Mouse (Mus musculus) embryonic fibroblast, embryonic 13.5 days (primary cell): Measurements from ENCODE around the gene E330034G19Rik. TPM values are rescaled to one million over a fixed set of nuclear protein-coding genes. Genes with fewer than 3 reads are reported as not detected.

Source experiments
- H3K27ac ChIP-seq: 2 replicates; pipeline ENCODE4 v1.5.1; 2012; ENCODE audit warnings: low read length, control low read depth, inconsistent platforms; ENCODE audit not compliant: insufficient read depth
- H3K4me1 ChIP-seq: 2 replicates; pipeline ENCODE4 v1.6.1; 2011; ENCODE audit warnings: low read length; ENCODE audit not compliant: control insufficient read depth, insufficient read depth
- H3K4me3 ChIP-seq: 2 replicates; pipeline ENCODE4 v1.5.1; 2011; ENCODE audit warnings: mild to moderate bottlenecking, control low read depth, low read length; ENCODE audit not compliant: insufficient read depth
- CTCF ChIP-seq: IDR thresholded peaks from 2 replicates; pipeline ENCODE4 v1.5.1; 2011; ENCODE audit warnings: mild to moderate bottlenecking, control low read depth, low read length, moderate library complexity, borderline replicate concordance; ENCODE audit not compliant: insufficient read depth
- POLR2A ChIP-seq: IDR thresholded peaks from 2 replicates; pipeline ENCODE4 v1.6.1; 2011; ENCODE audit warnings: low read depth, mild to moderate bottlenecking, control low read depth, low read length, moderate library complexity
- polyA plus RNA-seq: library from polyadenylated mRNA; stranded (reverse); fragments of >200 nt; gene quantifications from 2 replicates; pipeline ENCODE4 v1.2.4, GENCODE M21; 2011; ENCODE audit warnings: low read depth; ENCODE audit not compliant: missing spikeins, insufficient read length

E330034G19Rik gene
- polyA plus RNA-seq, 1 experiment: not detected

DNA sequence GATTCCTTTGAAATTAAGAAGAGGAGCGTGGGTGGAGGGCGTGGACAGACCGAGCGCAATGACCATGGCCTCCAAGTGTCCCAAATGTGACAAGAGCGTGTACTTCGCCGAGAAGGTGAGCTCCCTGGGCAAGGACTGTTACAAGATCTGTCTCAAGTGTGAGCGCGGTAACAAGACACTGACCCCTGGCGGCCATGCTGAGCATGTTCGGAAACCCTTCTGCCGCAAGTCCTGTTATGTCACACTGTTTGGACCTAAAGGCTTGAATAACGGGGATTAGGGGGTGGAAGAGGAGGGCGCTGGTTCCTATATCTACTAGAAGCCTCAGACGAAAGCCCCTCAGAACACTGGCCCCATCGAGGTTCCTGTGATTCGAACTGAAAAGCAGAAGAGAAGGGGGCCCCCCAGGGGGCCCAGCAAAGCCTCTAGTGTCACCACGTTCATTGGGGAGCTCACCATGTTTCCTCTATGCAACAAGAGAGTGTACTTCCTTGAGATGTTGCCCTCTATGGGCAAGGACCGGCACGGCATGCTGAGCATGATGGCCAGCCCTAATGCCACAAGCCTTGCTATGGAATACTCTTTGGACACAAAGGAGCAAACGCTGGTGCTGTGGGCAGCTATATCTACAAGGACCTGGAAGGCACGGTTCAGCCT, 65.4 kb downstream of the E330034G19Rik start:
- peak; percentile 77; the same call in 1 of the 2 replicates for TF ChIP-seq CTCF
- TF ChIP-seq POLR2A: no peak
- H3K4me1 ChIP-seq: no peaks in the 10 kb centered on the region

More for the DNA sequence above, 65.4 kb downstream of the E330034G19Rik start:
- H3K27ac ChIP-seq: no peak overlapping the region
- no peak overlapping the region for H3K4me3 ChIP-seq

Other genes starting within 250 kb of the E330034G19Rik start
- gene Dlg5, start 47.3 kb upstream of the E330034G19Rik start, polyA plus RNA-seq: 60.8 and 79.5 TPM in 2 replicates
- gene Polr3a, start 193.8 kb downstream of the E330034G19Rik start, polyA plus RNA-seq: 17.5 and 17.6 TPM in 2 replicates
- gene Rps24, start 193.9 kb downstream of the E330034G19Rik start, polyA plus RNA-seq: 2,821 and 2,984 TPM in 2 replicates